Mouse (Mus musculus) neutrophil, adult 5-6 weeks (primary cell): ENCODE measurements around the gene Nkpd1. TPM values are rescaled to one million over a fixed set of nuclear protein-coding genes. Genes with fewer than 3 reads are reported as not detected.

ENCODE experiments used
- ATAC-seq: fragments of 151-379, 151-347 bp; 2 replicates; pipeline ENCODE4 v1.8.0; 2017; ENCODE audit warnings: mild to moderate bottlenecking, moderate TSS enrichment; ENCODE audit not compliant: insufficient number of reproducible peaks, poor library complexity, low FRiP score, severe bottlenecking; ENCODE audit errors: extremely low read depth
- total RNA-seq: library from RNA; stranded (forward); fragments of 200-1000 nt; gene quantifications from 2 replicates; pipeline ENCODE4 v1.2.3, GENCODE M21; 2017

Nkpd1 gene
- total RNA-seq, 1 experiment from 2014 or later: not detected

- no peak for ATAC-seq
These were observed 46.2 kb downstream of the Nkpd1 start for GRCm38 (mm10) chr7:19563884-19564283.

GRCm38 (mm10) chr7:19564455-19564854 is 46.8 kb downstream of the Nkpd1 start:
- ATAC-seq: no peak

- no peak for ATAC-seq
These were observed 48.2 kb downstream of the Nkpd1 start for GRCm38 (mm10) chr7:19565803-19566202.

- ATAC-seq: no peak
These were observed 49.8 kb downstream of the Nkpd1 start for GRCm38 (mm10) chr7:19567426-19567825.

GRCm38 (mm10) chr7:19569647-19570046 is 52.0 kb downstream of the Nkpd1 start:
- ATAC-seq: no peak

- peak; percentile 64 for ATAC-seq
These were observed 55.5 kb downstream of the Nkpd1 start for GRCm38 (mm10) chr7:19572926-19573775.

- no peak for ATAC-seq
These were observed 56.1 kb downstream of the Nkpd1 start for GRCm38 (mm10) chr7:19573776-19574140.

Other genes with a start within 250 kb of the Nkpd1 start
- gene Vasp, start 246.0 kb upstream of the Nkpd1 start, total RNA-seq: 400 and 419 TPM in 2 replicates
- not detected in 2 replicates for gene Ppm1n, start 237.8 kb upstream of the Nkpd1 start, total RNA-seq
- gene Rtn2, start 235.2 kb upstream of the Nkpd1 start, total RNA-seq: not detected in 2 replicates
- 60.5 and 64.4 TPM in 2 replicates for gene Fosb, start 207.8 kb upstream of the Nkpd1 start, total RNA-seq
- gene Ercc1, start 173.1 kb upstream of the Nkpd1 start, total RNA-seq: 19.6 and 28.2 TPM in 2 replicates
- gene Cd3eap, start 158.4 kb upstream of the Nkpd1 start, total RNA-seq: 7.1 and 7.3 TPM in 2 replicates
- 0.12 and 0.37 TPM in 2 replicates for gene Ppp1r13l, start 158.1 kb upstream of the Nkpd1 start, total RNA-seq
- gene Ercc2, start 135.8 kb upstream of the Nkpd1 start, total RNA-seq: 27.4 and 30.1 TPM in 2 replicates
- gene Klc3, start 113.7 kb upstream of the Nkpd1 start, total RNA-seq: 0.81 TPM in 1 of 2 replicates, not detected in the other
- gene Ckm, start 113.1 kb upstream of the Nkpd1 start, total RNA-seq: not detected in 2 replicates
- 17.2 and 18.0 TPM in 2 replicates for gene Mark4, start 59.0 kb upstream of the Nkpd1 start, total RNA-seq
- gene Exoc3l2, start 54.5 kb upstream of the Nkpd1 start, total RNA-seq: 0.12 TPM in 1 of 2 replicates, not detected in the other
- gene Bloc1s3, start 9.5 kb upstream of the Nkpd1 start, total RNA-seq: 3.9 and 4.4 TPM in 2 replicates
- 8.7 and 14.3 TPM in 2 replicates for gene Trappc6a, start 9.4 kb upstream of the Nkpd1 start, total RNA-seq
- 29.9 and 31.1 TPM in 2 replicates for gene Ppp1r37, start 45.2 kb downstream of the Nkpd1 start, total RNA-seq
- gene Zfp296, start 59.4 kb downstream of the Nkpd1 start, total RNA-seq: 8.7 and 11.6 TPM in 2 replicates
- 44.1 and 49.8 TPM in 2 replicates for gene Gemin7, start 59.8 kb downstream of the Nkpd1 start, total RNA-seq
- 97.9 and 108 TPM in 2 replicates for gene Clasrp, start 86.6 kb downstream of the Nkpd1 start, total RNA-seq
- 37.0 and 41.1 TPM in 2 replicates for gene Relb, start 111.6 kb downstream of the Nkpd1 start, total RNA-seq
- 45.9 and 51.4 TPM in 2 replicates for gene Clptm1, start 147.2 kb downstream of the Nkpd1 start, total RNA-seq
- gene Apoc2, start 160.1 kb downstream of the Nkpd1 start, total RNA-seq: 14.0 and 17.5 TPM in 2 replicates
- gene Gm44805, start 163.6 kb downstream of the Nkpd1 start, total RNA-seq: not detected in 2 replicates
- 0.23 TPM in 1 of 2 replicates, not detected in the other for gene Apoc4, start 163.6 kb downstream of the Nkpd1 start, total RNA-seq
- gene Apoc1, start 174.8 kb downstream of the Nkpd1 start, total RNA-seq: 2.7 and 12.5 TPM in 2 replicates
- gene Apoe, start 181.3 kb downstream of the Nkpd1 start, total RNA-seq: 399 and 429 TPM in 2 replicates
- 22.2 and 22.3 TPM in 2 replicates for gene Tomm40, start 197.6 kb downstream of the Nkpd1 start, total RNA-seq
- 0.23 TPM in 1 of 2 replicates, not detected in the other for gene Nectin2, start 232.6 kb downstream of the Nkpd1 start, total RNA-seq